Mouse (Mus musculus): ENCODE measurements around the gene Olfr1250.
"Not testable (repeated sequence)": the region's sequence is repeated elsewhere in the genome, so short reads cannot be mapped to it uniquely, and the experiment has no call there.

The Olfr1250 gene

DNA sequence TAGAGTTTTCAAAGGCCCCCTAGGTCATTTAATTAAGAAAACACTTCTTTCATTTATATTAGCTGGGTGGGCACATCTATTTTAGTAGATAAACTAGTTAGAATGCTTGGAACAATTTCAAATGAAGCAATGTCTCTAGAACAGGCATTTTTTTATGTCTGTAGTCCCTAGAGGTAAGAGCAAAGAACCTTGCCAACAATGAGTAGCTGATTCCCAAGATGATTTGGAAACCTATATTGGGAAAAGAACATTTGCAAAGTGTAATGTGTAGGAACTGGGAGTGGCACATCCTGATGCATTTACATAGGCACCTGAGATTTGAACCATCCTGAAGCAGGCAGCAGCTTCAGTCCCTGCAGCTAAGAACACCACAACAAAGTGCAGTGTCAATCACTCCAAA is at the start of gene Olfr1250:
Gene Olfr1250, minus strand, starts transcription at position 101 of the 400 bp plus-strand sequence.
- in situ Hi-C loops (cut with MboI), result no loop called here

DNA sequence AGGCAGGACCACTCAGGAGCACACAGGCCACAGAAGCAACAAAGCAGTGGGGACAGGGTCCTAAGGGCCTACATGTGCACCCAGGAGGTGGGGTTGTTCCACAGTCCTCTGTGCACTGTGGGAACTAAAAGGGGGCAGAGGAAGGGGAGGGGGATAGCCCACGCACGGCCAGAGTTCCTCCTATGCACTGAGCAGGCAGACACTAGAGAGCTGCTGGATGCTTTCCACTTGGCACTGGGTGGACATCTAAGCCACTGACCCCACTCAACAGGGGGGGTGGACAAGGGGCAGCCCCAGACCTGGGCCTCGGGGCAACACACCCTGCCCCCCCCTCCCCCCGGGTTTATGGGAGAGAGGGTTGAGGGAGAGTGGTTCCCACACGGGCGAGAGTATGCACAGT is 30.7 kb upstream of the Olfr1250 start:
- in situ Hi-C loops (cut with MboI), result no loop called here

DNA sequence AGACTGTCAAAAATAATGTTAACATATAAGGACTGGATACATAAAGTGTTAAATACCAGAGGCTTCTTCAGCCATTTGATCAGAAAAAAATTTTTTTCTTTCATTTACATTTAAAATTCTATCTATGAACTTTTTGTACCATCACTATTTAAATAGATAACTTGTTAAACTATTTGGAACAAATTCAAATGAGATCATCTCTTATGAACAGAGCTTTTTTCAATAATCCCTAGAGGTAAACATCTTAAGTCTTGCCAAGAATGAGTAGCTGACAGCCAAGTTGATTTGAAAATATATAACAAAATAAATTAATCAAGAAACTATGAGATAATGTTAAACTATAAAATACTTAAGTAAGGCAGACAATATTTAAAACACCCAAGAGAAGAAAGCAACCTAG is 10.6 kb upstream of the Olfr1250 start, which contains the start of gene Olfr1251:
Gene Olfr1251, minus strand, starts transcription at position 101 of the 400 bp plus-strand sequence.
- in situ Hi-C loops (cut with MboI), result no loop called here

DNA sequence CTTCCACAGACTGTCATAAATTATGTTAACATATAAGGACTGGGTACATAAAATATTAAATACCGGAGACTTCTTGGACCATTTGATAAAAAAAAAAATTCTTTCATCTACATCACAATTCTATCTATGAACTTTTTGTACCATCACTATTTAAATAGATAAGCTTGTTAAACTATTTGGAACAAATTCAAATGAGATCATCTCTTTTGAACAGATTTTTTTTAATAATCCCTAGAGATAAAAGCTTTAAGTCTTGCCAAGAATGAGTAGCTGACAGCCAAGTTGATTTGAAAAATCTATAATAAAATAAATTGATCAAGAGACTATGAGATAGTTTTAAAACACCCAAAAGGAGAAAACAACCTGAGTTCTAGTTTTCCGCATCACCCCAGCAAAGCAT is 26.4 kb downstream of the Olfr1250 start, which contains the start of gene Olfr1249:
Gene Olfr1249, minus strand, starts transcription at position 101 of the 400 bp plus-strand sequence.
- in situ Hi-C loops (cut with MboI), result no loop called here

DNA sequence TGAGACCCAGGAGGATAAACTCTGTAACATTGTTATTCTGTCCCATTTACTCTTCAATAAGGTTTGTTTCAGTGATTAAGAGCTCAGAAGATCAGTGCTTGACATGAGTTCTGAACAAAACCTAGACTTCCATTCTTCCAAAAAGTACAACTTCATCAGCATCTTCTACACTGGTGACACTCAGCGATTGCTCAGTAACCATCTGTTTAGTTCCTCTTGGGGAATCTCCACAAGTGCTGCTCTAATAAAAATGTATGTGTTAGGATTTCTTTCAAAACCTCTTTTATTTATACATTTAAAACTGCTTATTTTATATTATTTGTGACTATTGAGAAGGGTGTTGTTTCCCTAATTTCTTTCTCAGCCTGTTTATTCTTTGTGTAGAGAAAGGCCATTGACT is 43.1 kb downstream of the Olfr1250 start, which contains the start of gene Olfr1248:
Gene Olfr1248, minus strand, starts transcription at position 101 of the 400 bp plus-strand sequence.
- in situ Hi-C loops (cut with MboI), result not testable (repeated sequence)

DNA sequence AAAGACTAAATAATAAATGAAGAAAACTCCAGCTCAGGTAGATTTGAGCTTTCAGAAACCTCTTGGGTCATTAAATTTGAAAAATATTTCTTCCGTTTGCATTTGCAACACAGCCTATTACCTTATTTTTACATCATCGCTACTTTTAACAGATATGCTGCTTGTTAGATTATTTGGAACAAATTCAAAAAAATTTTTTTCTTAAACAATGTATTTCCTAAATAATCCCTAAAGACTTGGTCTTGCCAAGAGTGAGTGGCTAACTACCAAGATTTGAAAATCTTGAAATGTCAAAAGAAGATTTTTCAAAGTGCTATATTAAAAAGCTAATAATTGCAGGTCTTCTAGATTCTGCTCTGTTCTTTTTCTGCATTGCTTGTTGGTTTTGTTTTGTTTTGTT is 47.2 kb downstream of the Olfr1250 start, which contains the start of gene Olfr1247:
Gene Olfr1247, minus strand, starts transcription at position 101 of the 400 bp plus-strand sequence.
- in situ Hi-C loops (cut with MboI), result no loop called here

Data from mature B cell (primary cell).